Mouse (Mus musculus) gastrocnemius, postnatal 25 days (tissue): Measurements from ENCODE around the gene Ung. TPM values are rescaled to one million over a fixed set of nuclear protein-coding genes. Genes with fewer than 3 reads are reported as not detected.
A peak's percentile ranks its signal among the peaks of the same experiment; 100 is the strongest.

Experiments used
- DNase-seq: peaks from one replicate; pipeline ENCODE4 v3.0.0; 2022
- total RNA-seq, 2 experiments: library from RNA; stranded (reverse); gene quantifications; 1 replicate in 1 of 2; 2 replicates in 1 of 2; pipeline ENCODE4 v1.2.3; 2021

Ung gene
- total RNA-seq, 2 experiments from 2014 or later = 10.5 TPM

- no peak for DNase-seq
Measured at GRCm38 (mm10) chr5:114170345-114170744, 40.2 kb downstream of the Ung start.

GRCm38 (mm10) chr5:114172936-114173335, 42.8 kb downstream of the Ung start:
- DNase-seq = no peak

GRCm38 (mm10) chr5:114173458-114173857, 43.3 kb downstream of the Ung start:
- no peak for DNase-seq

- no peak for DNase-seq
Measured at GRCm38 (mm10) chr5:114173877-114174581, 43.8 kb downstream of the Ung start.

DNA sequence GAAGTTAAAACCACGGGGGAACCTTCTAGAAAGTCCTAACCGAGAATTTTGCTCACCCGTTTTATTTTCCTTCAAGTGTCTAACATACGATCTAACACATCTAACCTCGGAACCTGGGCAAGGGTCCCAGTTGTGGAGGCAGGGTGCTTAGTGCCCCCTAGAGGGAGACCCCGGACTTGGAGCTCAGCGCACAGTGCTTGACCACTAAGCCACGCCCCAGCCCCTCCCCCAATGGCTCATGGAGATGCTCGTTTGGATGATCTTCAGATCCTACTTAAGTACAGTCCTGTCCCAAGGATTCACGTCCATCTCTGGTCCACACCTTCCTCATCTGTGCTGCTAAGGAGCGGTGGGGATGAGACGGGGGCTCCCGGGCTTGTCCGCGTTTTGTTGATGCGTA, 44.5 kb downstream of the Ung start:
- no peak for DNase-seq

- DNase-seq = peak; percentile 96
Measured at GRCm38 (mm10) chr5:114175596-114176171, 45.5 kb downstream of the Ung start.

DNA sequence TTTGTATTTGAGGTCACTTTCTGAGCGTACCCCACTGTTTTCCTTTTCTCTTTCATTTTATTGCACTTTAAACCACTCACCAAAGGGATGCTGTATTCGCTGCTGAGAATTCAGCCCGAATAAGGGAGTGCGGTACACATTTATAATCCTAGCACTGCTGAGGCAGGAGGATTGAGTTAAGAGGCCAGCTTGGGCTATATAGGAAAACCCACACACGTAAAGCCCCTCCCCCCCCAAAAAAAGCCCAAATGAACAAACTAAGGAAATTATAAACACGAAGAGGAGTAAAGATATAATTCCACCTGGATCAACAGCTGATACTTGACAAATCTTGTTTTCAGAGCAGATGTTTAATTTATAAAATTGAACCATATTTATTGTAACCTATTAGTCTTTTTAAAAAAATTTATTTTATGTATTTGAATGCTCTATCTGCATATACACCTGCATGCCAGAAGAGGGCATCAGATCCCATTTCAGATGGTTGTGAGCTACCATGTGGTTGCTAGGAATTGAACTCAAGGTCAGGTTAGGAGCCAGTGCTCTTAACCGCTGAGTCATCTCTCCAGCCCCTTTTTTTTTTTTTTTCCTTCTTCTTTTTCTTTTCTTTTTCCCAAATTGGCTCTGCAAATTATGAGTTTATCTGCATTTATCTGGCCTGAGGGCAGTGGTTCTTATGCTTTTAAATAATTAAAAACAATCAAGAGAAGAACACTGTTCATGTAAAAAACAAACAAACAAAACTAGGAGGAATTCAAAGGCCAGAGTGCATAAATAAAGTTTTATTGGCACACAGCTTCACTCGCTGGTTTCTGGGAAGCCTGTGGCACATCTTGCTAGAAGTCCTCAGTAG, 46.6 kb downstream of the Ung start:
- DNase-seq = no peak

- no peak for DNase-seq
Measured at GRCm38 (mm10) chr5:114177966-114178719, 48.0 kb downstream of the Ung start.

GRCm38 (mm10) chr5:114179541-114179940, 49.4 kb downstream of the Ung start:
- peak; percentile 84 for DNase-seq

- no peak for DNase-seq
Measured at GRCm38 (mm10) chr5:114183493-114183892, 53.3 kb downstream of the Ung start.

GRCm38 (mm10) chr5:114187108-114187507, 56.9 kb downstream of the Ung start:
- DNase-seq = no peak

Other genes starting within 250 kb of the Ung start
- 10 to 100 TPM; 11.9 to 17.1 TPM for gene Coro1c, start 221.6 kb upstream of the Ung start, total RNA-seq
- 1 to 10 TPM; 6.5 to 6.7 TPM for gene Ssh1, start 136.5 kb upstream of the Ung start, total RNA-seq
- gene Dao, start 126.7 kb upstream of the Ung start, total RNA-seq = not detected
- gene Usp30, start 64.9 kb upstream of the Ung start, total RNA-seq = 1 to 10 TPM; 6.8 to 7.2 TPM
- gene Svop, start 38.8 kb upstream of the Ung start, total RNA-seq = not detected
- gene Alkbh2, start 2.2 kb upstream of the Ung start, total RNA-seq = 1 to 10 TPM; 1.2 to 1.4 TPM
- gene Acacb, start 16.1 kb downstream of the Ung start, total RNA-seq = 100 to 1,000 TPM; 120 to 133 TPM
- gene Foxn4, start 143.4 kb downstream of the Ung start, total RNA-seq = not detected
- under 1 TPM; 0.10 to 0.21 TPM for gene Myo1h, start 158.8 kb downstream of the Ung start, total RNA-seq